ENCODE assay signal across 9 mouse cellular contexts in the genomic region with DNA sequence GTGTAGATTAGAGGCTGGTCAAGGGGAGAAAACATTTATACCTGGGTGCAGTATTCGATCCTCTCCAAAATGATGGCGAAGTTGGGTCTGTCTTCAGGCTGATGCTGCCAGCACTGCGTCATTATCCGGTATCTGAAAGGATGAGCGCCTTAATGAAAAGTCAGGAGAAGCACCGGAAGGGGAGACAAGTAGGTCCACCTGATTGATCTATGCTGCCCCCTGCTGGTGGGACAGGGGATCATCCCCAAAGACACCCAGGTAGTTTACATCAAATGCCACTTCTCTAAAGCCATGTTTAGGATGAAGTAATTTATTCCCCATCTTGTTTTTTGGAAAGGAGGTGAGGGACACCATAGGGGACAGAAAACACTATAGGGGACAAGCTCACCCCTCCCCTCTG.
DNase-seq lines count a peak whose midpoint lies in the region; ATAC-seq lines count a peak whose summit lies in the region.
"Had no signal": no experiment of that assay in that cellular context is flagged by ENCODE, and none has a peak within 500 bp of the region (broad histone marks: within the 10 kb centered on the region; RNA-seq: fewer than 3 reads in every experiment).

No protein-coding gene starts in this region.

- H3K36me3 ChIP-seq in hindbrain, embryonic 11.5 days (ENCODE audit: control insufficient read depth, insufficient read depth, low read length), result no peaks in the 10 kb centered on the region
- H3K36me3 ChIP-seq in hindbrain, embryonic 12.5 days, result no peaks in the 10 kb centered on the region

- H3K9me3 ChIP-seq in hindbrain, embryonic 11.5 days (ENCODE audit: control insufficient read depth, low read length), result no peaks in the 10 kb centered on the region
- no peaks in the 10 kb centered on the region for H3K9me3 ChIP-seq in hindbrain, embryonic 12.5 days (replicated peaks)

- DNase-seq in hindbrain, embryonic 11.5 days (ENCODE audit: low spot score), result peak; percentile 63
- peak; percentile 85 for DNase-seq in ES-CJ7 (ENCODE audit: low read depth, low spot score)
- peak; percentile 17 for DNase-seq in c-Kit-positive CD71-positive TER-119-negative erythroid progenitor cells, embryonic 14.5 days (ENCODE audit: low read depth)
- peak; percentile 22 for DNase-seq in gastrocnemius, adult 8-10 months (ENCODE audit: low spot score in 2 of 2)
- peak; percentile 65 for DNase-seq in left cerebral cortex, postnatal 4 days
- DNase-seq in retina, adult 2 months (ENCODE audit: low read depth, low spot score), result peak; percentile 61
- peak; percentile 67 for DNase-seq in urinary bladder, postnatal 14 days (ENCODE audit: low spot score)

- H3K4me1 ChIP-seq in hindbrain, embryonic 11.5 days (replicated peaks; ENCODE audit: control insufficient read depth, insufficient read depth, low read length), result no peaks in the 10 kb centered on the region; the same call in 1 of the 2 replicates
- peaks cover 4% of the 10 kb centered on the region; the same call in 1 of the 2 replicates for H3K4me1 ChIP-seq in hindbrain, embryonic 12.5 days
- H3K4me1 ChIP-seq: megakaryocyte, embryonic 14.5 days had no signal

- H3K27me3 ChIP-seq in hindbrain, embryonic 11.5 days (ENCODE audit: control insufficient read depth, insufficient read depth, low read length), result no peaks in the 10 kb centered on the region
- H3K27me3 ChIP-seq in hindbrain, embryonic 12.5 days, result no peaks in the 10 kb centered on the region

- no peak overlapping the region for H3K4me3 ChIP-seq in hindbrain, embryonic 11.5 days (ENCODE audit: low read depth, low read length)
- no peak overlapping the region for H3K4me3 ChIP-seq in hindbrain, embryonic 12.5 days
- H3K4me3 ChIP-seq: megakaryocyte, embryonic 14.5 days had no signal

- no peak overlapping the region for H3K4me2 ChIP-seq in hindbrain, embryonic 11.5 days (replicated peaks; ENCODE audit: low read depth, low read length)
- no peak overlapping the region for H3K4me2 ChIP-seq in hindbrain, embryonic 12.5 days (replicated peaks)

- H3K9ac ChIP-seq in hindbrain, embryonic 11.5 days (ENCODE audit: low read depth, low read length), result no peak overlapping the region
- H3K9ac ChIP-seq in hindbrain, embryonic 12.5 days, result no peak overlapping the region

- H3K27ac ChIP-seq in hindbrain, embryonic 11.5 days (ENCODE audit: low read depth, low read length), result no peak overlapping the region
- H3K27ac ChIP-seq in hindbrain, embryonic 12.5 days, result no peak overlapping the region

- intact Hi-C loops in left cerebral cortex, postnatal 4 days (cut with DNase I), result loop anchor here (5.0 kb wide), 1 partner anchor 212 kb away; no protein-coding TSS in a partner anchor

- WGBS in hindbrain, embryonic 11.5 days, result 37% methylated on average over 6 of the region's 6 CpGs
- 42% methylated on average over 6 of the region's 6 CpGs for WGBS in hindbrain, embryonic 12.5 days

- ATAC-seq in hindbrain, embryonic 11.5 days (ENCODE audit: low FRiP score), result no peak
- ATAC-seq in hindbrain, embryonic 12.5 days (ENCODE audit: low FRiP score), result no peak

Comparison
In these comparisons a context has a peak if more than half of its experiments do, and no peak if none do; other contexts are left out.
1. DNase-seq: peak in every context shown above with its lines; median percentile 85 in ES-CJ7; 67 in urinary bladder, postnatal 14 days; 65 in left cerebral cortex, postnatal 4 days; 63 in hindbrain, embryonic 11.5 days; 61 in retina, adult 2 months; 22 in gastrocnemius, adult 8-10 months; 17 in c-Kit-positive CD71-positive TER-119-negative erythroid progenitor cells, embryonic 14.5 days.